Mouse (Mus musculus): ENCODE results near the gene 2210011C24Rik. TPM values are rescaled to one million over a fixed set of nuclear protein-coding genes. Genes with fewer than 3 reads are reported as not detected.

2210011C24Rik gene
- polyA plus RNA-seq, 1 experiment from 2014 or later: 0.70 TPM

- H3K9ac ChIP-seq: no peak overlapping the region
- 90% methylated on average over 4 of the region's 4 CpGs for WGBS
- no peak overlapping the region for H3K4me3 ChIP-seq
- H3K27ac ChIP-seq (replicated peaks): no peak overlapping the region
- no peaks in the 10 kb centered on the region for H3K9me3 ChIP-seq
- H3K4me2 ChIP-seq: 0 out of 2 replicates have a peak overlapping the region, but pooled peaks have one; percentile 66
- peaks cover 29% of the 10 kb centered on the region for H3K4me1 ChIP-seq (replicated peaks)
- ATAC-seq (ENCODE audit: low FRiP score, low read depth): no peak
- no peaks in the 10 kb centered on the region for H3K36me3 ChIP-seq
- H3K27me3 ChIP-seq: no peaks in the 10 kb centered on the region
Measured at GRCm38 (mm10) chr8:83971121-83971520, 40.9 kb downstream of the 2210011C24Rik start.

DNA sequence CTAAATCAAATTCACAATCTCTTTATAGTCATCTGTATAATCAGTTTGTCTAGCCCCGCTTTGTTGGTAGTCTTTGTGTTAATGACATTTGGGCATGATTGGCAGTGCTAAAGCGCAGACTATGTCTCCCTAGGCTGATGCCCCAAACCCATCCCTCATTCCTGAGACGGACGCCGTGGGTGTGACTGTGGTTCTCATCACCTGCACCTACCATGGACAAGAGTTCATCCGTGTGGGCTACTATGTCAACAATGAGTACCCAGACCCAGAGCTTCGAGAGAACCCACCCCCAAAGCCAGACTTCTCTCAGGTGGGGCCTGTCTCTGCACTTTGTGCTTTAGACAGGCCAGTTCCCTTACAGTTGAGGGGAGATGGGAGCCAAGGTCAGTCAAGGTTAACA is 44.3 kb downstream of the 2210011C24Rik start:
- no peak for ATAC-seq (ENCODE audit: low FRiP score, low read depth)
- Histone ChIP-seq H3K27me3 (no peaks in the 10 kb centered on the region), H3K27ac (replicated peaks) (no peak overlapping the region), H3K4me1 (replicated peaks) (peaks cover 8% of the 10 kb centered on the region), H3K36me3 (no peaks in the 10 kb centered on the region), H3K4me3 (no peak overlapping the region), H3K4me2 (no peak overlapping the region), H3K9me3 (no peaks in the 10 kb centered on the region), H3K9ac (no peak overlapping the region)
- 93% methylated on average over 7 of the region's 7 CpGs for WGBS

DNA sequence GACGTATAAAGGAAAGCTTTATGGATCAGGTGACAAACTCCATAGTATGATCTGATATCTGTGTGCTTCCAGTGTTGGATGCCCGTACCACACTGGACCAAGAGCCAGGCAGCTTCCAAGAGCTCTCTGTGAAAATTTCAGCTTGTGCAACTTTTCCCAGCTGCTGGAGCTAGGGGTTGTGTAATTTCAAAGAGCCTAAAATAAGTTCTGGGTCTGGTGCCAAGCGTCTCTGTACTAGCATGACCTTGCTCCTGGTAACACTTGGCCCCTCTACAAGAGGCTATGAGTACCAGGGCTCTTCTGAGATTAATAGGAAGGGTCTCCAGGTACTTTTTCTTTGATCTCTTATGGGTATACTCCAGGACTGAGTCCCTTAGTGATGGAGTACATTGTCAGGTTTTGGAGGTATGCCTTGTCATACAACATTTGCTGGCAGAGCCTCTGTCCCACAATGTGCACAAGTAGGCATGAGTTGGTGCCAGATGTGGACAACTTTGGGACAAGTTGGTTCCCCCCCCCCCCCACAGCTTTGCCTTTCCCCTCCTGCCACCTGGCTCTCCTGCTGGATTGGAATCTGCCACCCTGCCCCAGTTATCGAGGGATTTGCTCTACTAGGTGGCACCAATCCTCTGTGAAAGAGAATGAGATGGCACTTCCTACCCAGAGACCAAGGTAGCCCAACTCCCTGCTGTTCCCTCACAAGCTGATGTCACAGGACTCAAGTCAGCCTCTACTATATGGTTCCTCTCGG is 47.8 kb downstream of the 2210011C24Rik start:
- Histone ChIP-seq H3K4me2 (no peak overlapping the region), H3K36me3 (no peaks in the 10 kb centered on the region), H3K9ac (no peak overlapping the region), H3K9me3 (no peaks in the 10 kb centered on the region), H3K27me3 (no peaks in the 10 kb centered on the region), H3K4me1 (replicated peaks) (no peaks in the 10 kb centered on the region), H3K27ac (replicated peaks) (no peak overlapping the region), H3K4me3 (no peak overlapping the region)
- no peak for ATAC-seq (ENCODE audit: low FRiP score, low read depth)
- 93% methylated on average over 5 of the region's 5 CpGs for WGBS

MicroRNAs encoded within 50 kb of the gene (microRNA counts, 519-probe panel; counts per million panel counts)
- microRNA mmu-miR-1199: not detected

Small RNAs within 50 kb of the gene (microRNA-seq; reads per million reads assigned to microRNA genes)
- gene Mir1199 (not detected), gene Mir8111 (2.4 reads per million, percentile 6 among the genes with 10 or more reads in this experiment)

Other genes starting within 250 kb of the 2210011C24Rik start
- 56.8 and 62.0 TPM in 2 replicates for gene Adgrl1, start 112.1 kb downstream of the 2210011C24Rik start, polyA plus RNA-seq (2015; fragmentation: Nextera tagmentation; extraction: Ambion mirVana)
- gene Gm10644, start 57.0 kb downstream of the 2210011C24Rik start, polyA plus RNA-seq (2015; fragmentation: Nextera tagmentation; extraction: Ambion mirVana): 1.1 TPM in 2 replicates
- gene Asf1b, start 56.7 kb downstream of the 2210011C24Rik start, polyA plus RNA-seq (2015; fragmentation: Nextera tagmentation; extraction: Ambion mirVana): 12.8 and 14.7 TPM in 2 replicates
- 241 and 250 TPM in 2 replicates for gene Prkaca, start 39.2 kb downstream of the 2210011C24Rik start, polyA plus RNA-seq (2015; fragmentation: Nextera tagmentation; extraction: Ambion mirVana)
- 6.2 and 7.3 TPM in 2 replicates for gene Samd1, start 14.5 kb downstream of the 2210011C24Rik start, polyA plus RNA-seq (2015; fragmentation: Nextera tagmentation; extraction: Ambion mirVana)
- 0.47 and 0.75 TPM in 2 replicates for gene 1700067K01Rik, start 10.7 kb downstream of the 2210011C24Rik start, polyA plus RNA-seq (2015; fragmentation: Nextera tagmentation; extraction: Ambion mirVana)
- 8.6 and 8.8 TPM in 2 replicates for gene Palm3, start 9.3 kb upstream of the 2210011C24Rik start, polyA plus RNA-seq (2015; fragmentation: Nextera tagmentation; extraction: Ambion mirVana)
- 0.69 and 0.97 TPM in 2 replicates for gene Il27ra, start 30.4 kb upstream of the 2210011C24Rik start, polyA plus RNA-seq (2015; fragmentation: Nextera tagmentation; extraction: Ambion mirVana)
- 0.51 and 1.2 TPM in 2 replicates for gene Rln3, start 32.8 kb upstream of the 2210011C24Rik start, polyA plus RNA-seq (2015; fragmentation: Nextera tagmentation; extraction: Ambion mirVana)
- 0.92 and 1.4 TPM in 2 replicates for gene Gm10643, start 53.0 kb upstream of the 2210011C24Rik start, polyA plus RNA-seq (2015; fragmentation: Nextera tagmentation; extraction: Ambion mirVana)
- gene Rfx1, start 54.7 kb upstream of the 2210011C24Rik start, polyA plus RNA-seq (2015; fragmentation: Nextera tagmentation; extraction: Ambion mirVana): 9.4 and 11.2 TPM in 2 replicates
- 19.0 and 22.6 TPM in 2 replicates for gene Dcaf15, start 92.6 kb upstream of the 2210011C24Rik start, polyA plus RNA-seq (2015; fragmentation: Nextera tagmentation; extraction: Ambion mirVana)
- 0.35 and 0.44 TPM in 2 replicates for gene Podnl1, start 113.8 kb upstream of the 2210011C24Rik start, polyA plus RNA-seq (2015; fragmentation: Nextera tagmentation; extraction: Ambion mirVana)
- 41.5 and 47.1 TPM in 2 replicates for gene Cc2d1a, start 135.8 kb upstream of the 2210011C24Rik start, polyA plus RNA-seq (2015; fragmentation: Nextera tagmentation; extraction: Ambion mirVana)
- 2.3 and 2.8 TPM in 2 replicates for gene 4930432K21Rik, start 135.9 kb upstream of the 2210011C24Rik start, polyA plus RNA-seq (2015; fragmentation: Nextera tagmentation; extraction: Ambion mirVana)
- 8.0 and 8.7 TPM in 2 replicates for gene Nanos3, start 173.0 kb upstream of the 2210011C24Rik start, polyA plus RNA-seq (2015; fragmentation: Nextera tagmentation; extraction: Ambion mirVana)
- 23.3 and 24.9 TPM in 2 replicates for gene Zswim4, start 224.9 kb upstream of the 2210011C24Rik start, polyA plus RNA-seq (2015; fragmentation: Nextera tagmentation; extraction: Ambion mirVana)
- 245 and 260 TPM in 2 replicates for gene D8Ertd738e, start 237.5 kb upstream of the 2210011C24Rik start, polyA plus RNA-seq (2015; fragmentation: Nextera tagmentation; extraction: Ambion mirVana)
- 45.6 and 48.4 TPM in 2 replicates for gene Mri1, start 245.2 kb upstream of the 2210011C24Rik start, polyA plus RNA-seq (2015; fragmentation: Nextera tagmentation; extraction: Ambion mirVana)